Mouse (Mus musculus) frontal cortex, postnatal 36 days (tissue): Measurements from ENCODE around the gene Ocm.

Experiments used
- DNase-seq, 2 experiments: peaks; one replicate each; pipeline ENCODE4 v3.0.0; 2022; ENCODE audit warnings: low spot score in 2 of 2

Gene Ocm

GRCm38 (mm10) chr5:144002461-144003192 lies 23.8 kb downstream of the Ocm start:
- DNase-seq: no peak

GRCm38 (mm10) chr5:143999409-143999808 lies 27.1 kb downstream of the Ocm start:
- DNase-seq: no peak

GRCm38 (mm10) chr5:143994632-143995365 lies 31.7 kb downstream of the Ocm start:
- DNase-seq: peak in 1 of 2 experiments; percentile 25

- no peak for DNase-seq
Observed at GRCm38 (mm10) chr5:143993849-143994248, 32.6 kb downstream of the Ocm start.

- no peak for DNase-seq
Observed at GRCm38 (mm10) chr5:143993260-143993659, 33.2 kb downstream of the Ocm start.

GRCm38 (mm10) chr5:143992661-143993060 lies 33.8 kb downstream of the Ocm start:
- DNase-seq: no peak

GRCm38 (mm10) chr5:143990086-143990485 lies 36.4 kb downstream of the Ocm start:
- DNase-seq: no peak

GRCm38 (mm10) chr5:143989046-143989445 lies 37.4 kb downstream of the Ocm start:
- DNase-seq: no peak

GRCm38 (mm10) chr5:143987596-143987995 lies 38.9 kb downstream of the Ocm start:
- no peak for DNase-seq

GRCm38 (mm10) chr5:143985381-143985780 lies 41.1 kb downstream of the Ocm start:
- DNase-seq: no peak

GRCm38 (mm10) chr5:143982361-143982760 lies 44.1 kb downstream of the Ocm start:
- no peak for DNase-seq

- DNase-seq: no peak
Observed at GRCm38 (mm10) chr5:143980858-143981257, 45.6 kb downstream of the Ocm start.

- DNase-seq: no peak
Observed at GRCm38 (mm10) chr5:143976726-143977431, 49.6 kb downstream of the Ocm start.

- DNase-seq: no peak
Observed at GRCm38 (mm10) chr5:143976232-143976631, 50.2 kb downstream of the Ocm start.

GRCm38 (mm10) chr5:143975631-143975933 lies 50.9 kb downstream of the Ocm start:
- no peak for DNase-seq

GRCm38 (mm10) chr5:143974931-143975630 lies 51.4 kb downstream of the Ocm start:
- DNase-seq: peak; percentile 54 to 57

GRCm38 (mm10) chr5:143972628-143973027 lies 53.8 kb downstream of the Ocm start:
- DNase-seq: no peak
